Mouse (Mus musculus) adrenal gland, postnatal 14 days (tissue): ENCODE measurements around the gene Csrnp2. TPM values are rescaled to one million over a fixed set of nuclear protein-coding genes. Genes with fewer than 3 reads are reported as not detected.
"Not testable (repeated sequence)": the region's sequence is repeated elsewhere in the genome, so short reads cannot be mapped to it uniquely, and the experiment has no call there.

ENCODE experiments used
- DNase-seq: peaks from one replicate; pipeline ENCODE4 v3.0.0; 2021; ENCODE audit warnings: mixed read lengths
- long read RNA-seq, 2 experiments: library from polyadenylated mRNA; stranded (forward); transcript quantifications; one replicate each; pipeline ENCODE4 v2.0.0; 2021
- total RNA-seq: library from RNA; stranded (reverse); gene quantifications from 2 replicates; pipeline ENCODE4 v1.2.3, GENCODE M21; 2021

Gene Csrnp2
- 5.8 and 6.1 TPM in 2 replicates for total RNA-seq
- long read RNA-seq, experiment 1, full-length matches to known transcripts: 1 of 2 reads
- long read RNA-seq, experiment 1, partial matches to known transcripts: 0 of 2 reads
- long read RNA-seq, experiment 1, other reads (novel, unspliced or antisense): 1 of 2 reads
- long read RNA-seq, experiment 2, full-length matches to known transcripts: 1 of 1 reads
- long read RNA-seq, experiment 2, partial matches to known transcripts: 0 of 1 reads
- long read RNA-seq, experiment 2, other reads (novel, unspliced or antisense): 0 of 1 reads

GRCm38 (mm10) chr15:100495102-100495501 is at the start of gene Csrnp2:
Gene Csrnp2 (minus strand): TSS chr15:100495488.
- peak; percentile 95 for DNase-seq

GRCm38 (mm10) chr15:100543651-100544030 is 48.4 kb upstream of the Csrnp2 start:
- not testable (repeated sequence) for DNase-seq

- not testable (repeated sequence) for DNase-seq
These were observed 47.8 kb upstream of the Csrnp2 start for GRCm38 (mm10) chr15:100542876-100543650.

- no peak for DNase-seq
These were observed 46.1 kb upstream of the Csrnp2 start for GRCm38 (mm10) chr15:100541426-100541825.

GRCm38 (mm10) chr15:100541001-100541400 is 45.7 kb upstream of the Csrnp2 start:
- DNase-seq: not testable (repeated sequence)

- DNase-seq: no peak
These were observed 44.1 kb upstream of the Csrnp2 start for GRCm38 (mm10) chr15:100539411-100539810.

- DNase-seq: peak; percentile 37
These were observed 42.6 kb upstream of the Csrnp2 start for GRCm38 (mm10) chr15:100537913-100538312.

GRCm38 (mm10) chr15:100527900-100528299 is 32.6 kb upstream of the Csrnp2 start:
- no peak for DNase-seq

GRCm38 (mm10) chr15:100525405-100525804 is 30.1 kb upstream of the Csrnp2 start:
- no peak for DNase-seq

- DNase-seq: no peak
These were observed 25.0 kb upstream of the Csrnp2 start for GRCm38 (mm10) chr15:100520306-100520705.

GRCm38 (mm10) chr15:100515121-100515520 is 19.8 kb upstream of the Csrnp2 start:
- DNase-seq: no peak

GRCm38 (mm10) chr15:100513387-100513786 is 18.1 kb upstream of the Csrnp2 start:
- no peak for DNase-seq

GRCm38 (mm10) chr15:100510072-100510471 is 14.8 kb upstream of the Csrnp2 start:
- no peak for DNase-seq

- no peak for DNase-seq
These were observed 13.3 kb upstream of the Csrnp2 start for GRCm38 (mm10) chr15:100508454-100509167.

GRCm38 (mm10) chr15:100499506-100499905 is 4.2 kb upstream of the Csrnp2 start:
- DNase-seq: not testable (repeated sequence)

- DNase-seq: peak; percentile 69
These were observed 641 bp downstream of the Csrnp2 start for GRCm38 (mm10) chr15:100494647-100495046.

- DNase-seq: peak; percentile 38
These were observed 3.3 kb downstream of the Csrnp2 start for GRCm38 (mm10) chr15:100491966-100492365.

- DNase-seq: peak; percentile 35
These were observed 6.0 kb downstream of the Csrnp2 start for GRCm38 (mm10) chr15:100489263-100489662.

GRCm38 (mm10) chr15:100488297-100488696 is 7.0 kb downstream of the Csrnp2 start:
- DNase-seq: not testable (repeated sequence)

- no peak for DNase-seq
These were observed 8.2 kb downstream of the Csrnp2 start for GRCm38 (mm10) chr15:100487050-100487449.

- no peak for DNase-seq
These were observed 8.8 kb downstream of the Csrnp2 start for GRCm38 (mm10) chr15:100486450-100486849.

GRCm38 (mm10) chr15:100485576-100485975 is 9.7 kb downstream of the Csrnp2 start:
- DNase-seq: peak; percentile 73

GRCm38 (mm10) chr15:100478925-100479324 is 16.4 kb downstream of the Csrnp2 start:
- no peak for DNase-seq
